Mouse (Mus musculus) right cerebral cortex, postnatal 14 days (tissue): Measurements from ENCODE around the gene Ptk6.
"Not testable (repeated sequence)": the region's sequence is repeated elsewhere in the genome, so short reads cannot be mapped to it uniquely, and the experiment has no call there.

Source experiments
- DNase-seq: peaks from one replicate; pipeline ENCODE4 v3.0.0; 2022

Gene Ptk6

GRCm38 (mm10) chr2:181218881-181219485, 16.4 kb upstream of the Ptk6 start:
- no peak for DNase-seq

- DNase-seq: no peak
Measured at GRCm38 (mm10) chr2:181216037-181216436, 13.4 kb upstream of the Ptk6 start.

- no peak for DNase-seq
Measured at GRCm38 (mm10) chr2:181213021-181213445, 10.4 kb upstream of the Ptk6 start, which contains the start of gene Srms. TSS of gene Srms (minus strand) at chr2:181213185.

GRCm38 (mm10) chr2:181212389-181213020, 9.9 kb upstream of the Ptk6 start:
- DNase-seq: no peak

GRCm38 (mm10) chr2:181206118-181206517, 3.5 kb upstream of the Ptk6 start:
- no peak for DNase-seq

GRCm38 (mm10) chr2:181205678-181206077, 3.1 kb upstream of the Ptk6 start:
- no peak for DNase-seq

GRCm38 (mm10) chr2:181202886-181203285, 297 bp upstream of the Ptk6 start:
- DNase-seq: no peak

GRCm38 (mm10) chr2:181201606-181202005, 983 bp downstream of the Ptk6 start:
- no peak for DNase-seq

- DNase-seq: no peak
Measured at GRCm38 (mm10) chr2:181196628-181197300, 5.8 kb downstream of the Ptk6 start.

GRCm38 (mm10) chr2:181193044-181193443, 9.5 kb downstream of the Ptk6 start:
- DNase-seq: no peak

GRCm38 (mm10) chr2:181191936-181192335, 10.7 kb downstream of the Ptk6 start:
- no peak for DNase-seq

- not testable (repeated sequence) for DNase-seq
Measured at GRCm38 (mm10) chr2:181191385-181191784, 11.2 kb downstream of the Ptk6 start.

GRCm38 (mm10) chr2:181189321-181189720, 13.3 kb downstream of the Ptk6 start:
- no peak for DNase-seq

- no peak for DNase-seq
Measured at GRCm38 (mm10) chr2:181188681-181189080, 13.9 kb downstream of the Ptk6 start.

- DNase-seq: peak; percentile 88
Measured at GRCm38 (mm10) chr2:181187121-181188000, 15.2 kb downstream of the Ptk6 start, which contains the start of gene Ppdpf. TSS of gene Ppdpf (plus strand) at chr2:181187247.

GRCm38 (mm10) chr2:181186635-181187034, 16.0 kb downstream of the Ptk6 start:
- peak; percentile 86 for DNase-seq

GRCm38 (mm10) chr2:181180898-181181297, 21.7 kb downstream of the Ptk6 start:
- DNase-seq: no peak

GRCm38 (mm10) chr2:181178471-181178870, 24.1 kb downstream of the Ptk6 start:
- no peak for DNase-seq

- no peak for DNase-seq
Measured at GRCm38 (mm10) chr2:181178015-181178414, 24.6 kb downstream of the Ptk6 start.

GRCm38 (mm10) chr2:181174646-181175045, 27.9 kb downstream of the Ptk6 start:
- DNase-seq: no peak

- no peak for DNase-seq
Measured at GRCm38 (mm10) chr2:181166469-181166868, 36.1 kb downstream of the Ptk6 start.

GRCm38 (mm10) chr2:181160821-181161220, 41.8 kb downstream of the Ptk6 start:
- no peak for DNase-seq

- peak; percentile 61 for DNase-seq
Measured at GRCm38 (mm10) chr2:181159771-181160170, 42.8 kb downstream of the Ptk6 start.
